Mouse (Mus musculus) cerebellum, adult 8-10 months (tissue): ENCODE results near the gene Atrnl1.
A peak's percentile ranks its signal among the peaks of the same experiment; 100 is the strongest.
"Not testable (repeated sequence)": the region's sequence is repeated elsewhere in the genome, so short reads cannot be mapped to it uniquely, and the experiment has no call there.

Experiments
- DNase-seq: peaks from one replicate; pipeline ENCODE4 v3.0.0; 2022

The Atrnl1 gene

GRCm38 (mm10) chr19:57611291-57612178 lies 701 bp downstream of the Atrnl1 start:
- peak; percentile 10 for DNase-seq

GRCm38 (mm10) chr19:57612179-57612472 lies 1.3 kb downstream of the Atrnl1 start:
- no peak for DNase-seq

DNA sequence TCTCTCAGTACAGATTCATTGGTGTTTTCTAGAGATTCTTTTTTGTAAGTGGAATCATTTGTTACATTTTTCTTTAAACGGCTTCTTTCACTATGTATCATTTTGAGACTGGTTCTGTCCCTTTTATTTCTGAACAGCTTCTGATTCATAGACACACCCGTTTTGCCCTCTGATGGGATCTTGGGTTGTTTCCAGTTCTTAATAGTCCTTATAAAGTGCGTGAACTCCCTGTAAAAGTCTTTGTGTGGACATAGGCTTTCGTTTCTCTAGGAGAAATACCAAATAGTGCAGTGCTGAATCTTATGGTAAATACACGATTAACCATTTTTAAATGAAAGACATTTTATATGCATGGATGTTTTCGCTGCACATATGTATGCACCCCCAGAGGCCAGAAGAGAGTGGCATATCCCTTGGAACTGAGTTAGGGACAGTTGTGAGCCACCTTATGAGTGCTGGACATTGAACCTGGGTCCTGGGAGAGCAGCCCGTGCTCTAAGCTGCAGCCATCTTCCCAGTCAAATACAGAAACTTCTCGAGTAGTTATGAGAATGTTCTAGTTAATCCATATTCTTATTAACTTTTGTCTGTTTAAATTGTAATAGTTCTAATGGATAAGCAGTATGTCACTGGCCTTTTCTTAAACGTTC lies 5.3 kb downstream of the Atrnl1 start:
- DNase-seq: no peak

DNA sequence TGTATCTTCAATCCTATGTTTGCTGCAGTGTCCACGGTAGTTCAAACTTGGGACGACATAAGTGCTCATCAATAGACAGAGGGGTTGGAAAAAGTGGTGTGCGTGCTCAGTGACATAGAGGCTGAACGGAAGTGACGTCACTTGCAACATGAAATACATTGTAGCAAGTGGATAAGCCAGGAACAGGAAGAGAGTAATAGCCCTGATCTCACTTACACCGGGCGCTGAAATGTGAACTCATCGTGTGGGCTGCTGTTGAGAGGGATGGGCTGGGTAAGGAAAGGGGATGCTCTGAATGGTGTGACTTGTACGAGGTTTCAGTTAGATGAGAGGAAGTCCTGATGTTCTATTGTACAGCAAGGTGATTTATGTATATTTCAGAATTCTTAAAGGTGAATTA lies 8.3 kb downstream of the Atrnl1 start:
- no peak for DNase-seq

DNA sequence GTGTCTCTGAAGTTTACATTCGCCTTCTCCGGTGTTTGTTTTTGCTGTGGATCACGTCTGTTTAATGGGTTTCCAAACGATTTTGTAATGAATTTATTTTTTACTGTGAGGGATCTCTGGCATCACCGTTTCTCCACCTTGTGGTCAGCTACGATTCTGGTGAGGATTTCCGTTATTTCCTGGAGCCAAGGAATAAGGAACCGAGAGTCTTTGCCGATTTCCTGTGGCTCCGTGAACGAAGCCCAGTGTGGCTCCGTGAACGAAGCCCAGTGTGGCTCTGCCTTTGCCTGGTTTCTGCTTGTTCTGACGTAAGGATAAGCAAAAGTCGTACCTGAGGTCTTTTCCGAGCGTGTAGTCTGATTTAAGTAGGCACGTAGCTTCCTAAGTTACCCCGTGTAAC lies 11.0 kb downstream of the Atrnl1 start:
- no peak for DNase-seq

DNA sequence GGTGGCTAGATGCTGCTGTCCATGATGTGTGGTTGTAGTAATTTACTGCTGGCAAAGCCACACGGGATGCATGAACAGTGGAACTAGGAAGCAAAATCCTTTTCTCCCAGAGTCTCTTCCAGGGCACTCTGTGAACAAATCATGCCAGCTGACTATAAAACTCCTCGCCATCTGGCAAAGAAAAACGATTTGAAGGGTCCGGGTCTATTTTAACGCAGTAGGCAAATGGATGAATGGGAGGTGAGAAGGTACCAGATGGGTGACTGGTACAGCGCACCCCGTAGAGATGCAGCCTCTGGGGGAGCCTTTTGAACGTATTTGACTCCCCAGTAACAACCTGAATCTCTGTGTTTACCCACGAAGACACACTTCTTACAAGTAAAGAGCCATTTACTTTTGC lies 14.9 kb downstream of the Atrnl1 start:
- DNase-seq: no peak

DNA sequence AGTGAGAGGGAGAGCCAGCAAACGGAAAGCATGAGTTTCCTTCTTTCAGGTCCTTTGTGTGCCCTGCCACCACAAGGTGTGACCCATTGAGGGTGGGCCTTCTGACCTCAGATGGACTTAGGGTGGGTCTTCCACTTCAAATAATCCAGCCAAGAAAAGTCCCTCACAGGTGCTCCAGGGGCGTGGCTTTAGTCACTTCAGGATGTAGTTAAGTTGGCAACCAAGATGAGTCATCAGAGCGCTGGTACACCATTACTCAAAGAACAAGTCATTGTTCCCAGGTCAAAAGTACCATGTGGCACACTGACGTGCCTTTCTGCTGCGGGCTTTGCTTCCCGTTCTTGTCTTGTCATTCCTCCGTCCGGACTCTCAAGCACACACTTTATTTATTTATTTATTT lies 16.4 kb downstream of the Atrnl1 start:
- DNase-seq: no peak

- DNase-seq: no peak
Observed at GRCm38 (mm10) chr19:57642536-57642935, 31.7 kb downstream of the Atrnl1 start.

DNA sequence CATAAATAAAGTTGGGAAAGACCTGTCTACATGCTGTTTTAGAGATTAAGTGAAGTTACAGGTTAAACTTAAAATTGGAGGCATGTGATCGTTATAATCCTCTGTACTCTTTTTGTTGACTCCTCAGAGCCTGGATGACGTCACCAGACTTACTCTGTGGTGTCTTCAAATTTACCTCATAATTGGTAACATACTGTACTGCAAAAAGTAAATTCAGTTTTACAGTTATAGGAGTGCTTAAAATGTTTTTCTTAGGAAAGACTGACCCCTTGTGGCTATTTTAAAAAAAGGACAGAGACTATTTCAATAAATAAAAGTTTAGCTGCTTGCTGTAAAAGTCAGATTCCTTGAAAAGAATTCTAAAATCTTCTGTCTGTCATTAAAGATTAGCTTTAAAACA lies 32.1 kb downstream of the Atrnl1 start:
- peak; percentile 3 for DNase-seq

DNA sequence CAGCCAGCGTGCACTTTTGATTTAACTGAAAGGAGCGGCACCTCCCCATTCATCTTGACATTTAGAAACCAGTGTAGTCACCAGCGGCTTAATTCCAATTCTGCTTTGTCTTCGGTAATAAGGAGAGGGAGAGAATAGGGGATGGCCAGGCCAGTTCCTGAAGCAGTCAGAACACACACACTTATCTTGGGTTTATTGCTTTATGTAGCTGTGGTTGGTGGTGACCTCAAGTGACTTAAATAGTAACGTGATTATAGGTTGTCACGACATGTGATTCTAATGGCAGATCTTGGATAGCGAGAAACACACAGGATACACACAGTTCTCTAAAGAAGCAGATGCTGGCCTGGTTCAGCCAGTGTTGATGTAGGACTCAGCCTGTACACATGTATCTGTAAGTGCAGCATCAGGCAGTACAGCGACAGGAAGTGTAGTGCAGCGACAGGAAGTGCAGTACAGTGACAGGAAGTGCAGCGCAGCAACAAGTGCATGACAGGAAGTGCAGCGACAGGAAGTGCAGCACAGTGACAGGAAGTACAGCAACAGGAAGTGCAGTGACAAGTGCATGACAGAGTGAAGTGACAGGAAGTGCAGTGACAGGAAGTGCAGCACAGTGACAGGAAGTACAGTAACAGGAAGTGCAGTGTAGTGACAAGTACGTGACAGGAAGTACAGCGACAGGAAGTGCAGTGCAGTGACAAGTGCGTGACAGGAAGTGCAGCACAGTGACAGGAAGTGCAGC lies 37.5 kb downstream of the Atrnl1 start:
- DNase-seq: no peak

GRCm38 (mm10) chr19:57648944-57649271 lies 38.1 kb downstream of the Atrnl1 start:
- no peak for DNase-seq

DNA sequence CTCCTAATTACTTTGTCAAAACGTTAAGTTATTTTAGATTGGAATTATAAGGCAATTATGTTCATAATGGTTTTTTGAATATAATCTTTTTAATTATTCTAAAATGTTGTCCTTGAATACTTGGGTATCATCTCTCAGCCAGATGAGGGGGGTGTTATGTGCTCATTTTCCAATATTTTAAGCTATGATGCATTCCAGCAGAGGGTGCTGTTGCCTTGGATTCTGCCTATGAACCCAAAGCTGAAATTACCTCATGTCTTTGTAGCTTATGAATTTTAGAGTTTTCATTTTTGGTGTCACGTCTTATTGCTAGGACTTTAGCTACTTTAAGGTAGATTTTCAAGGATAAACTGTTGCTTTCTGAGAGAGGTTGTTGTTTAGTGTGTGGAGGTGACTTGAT lies 44.2 kb downstream of the Atrnl1 start:
- peak; percentile 23 for DNase-seq

DNA sequence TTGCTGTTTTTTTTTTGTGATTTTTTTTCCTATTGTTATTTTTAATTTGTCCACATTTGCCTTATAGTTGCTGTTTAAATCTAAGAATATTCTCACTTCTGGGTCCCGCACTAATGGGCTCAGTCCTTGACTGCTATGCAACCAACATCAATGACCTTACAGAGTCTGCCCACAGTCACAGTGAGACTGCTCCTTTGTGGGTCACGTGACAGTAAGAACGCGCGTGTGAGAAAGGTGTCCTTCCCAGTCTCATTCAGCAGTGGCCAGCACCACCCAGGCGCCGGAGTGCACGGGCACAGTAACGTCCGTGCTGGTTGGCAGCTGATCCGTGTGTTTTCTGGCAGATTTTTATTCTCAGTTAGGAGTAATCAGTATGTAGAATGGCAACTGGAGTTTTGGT lies 44.7 kb downstream of the Atrnl1 start:
- no peak for DNase-seq

GRCm38 (mm10) chr19:57657426-57658087 lies 46.7 kb downstream of the Atrnl1 start:
- DNase-seq: no peak

GRCm38 (mm10) chr19:57658111-57659091 lies 47.6 kb downstream of the Atrnl1 start:
- no peak for DNase-seq

DNA sequence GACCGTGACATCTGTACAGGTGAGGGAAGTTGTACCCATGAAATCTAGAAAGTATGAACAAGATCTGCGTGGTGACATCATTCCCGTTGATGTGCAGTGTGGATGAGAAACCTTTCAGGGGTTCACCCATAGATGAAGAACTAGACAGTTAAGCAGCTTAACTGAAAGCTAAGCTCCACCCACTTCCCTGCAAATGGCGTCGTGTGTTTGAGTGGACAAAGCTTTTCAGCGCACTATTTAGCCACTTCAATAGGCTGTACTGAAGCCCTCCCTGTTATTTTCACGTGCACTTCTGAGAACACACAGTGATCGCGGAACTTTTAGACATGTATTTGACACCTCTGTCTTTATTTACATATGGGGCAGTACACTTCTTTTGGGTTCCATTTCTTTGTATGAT lies 56.2 kb downstream of the Atrnl1 start:
- DNase-seq: no peak

DNA sequence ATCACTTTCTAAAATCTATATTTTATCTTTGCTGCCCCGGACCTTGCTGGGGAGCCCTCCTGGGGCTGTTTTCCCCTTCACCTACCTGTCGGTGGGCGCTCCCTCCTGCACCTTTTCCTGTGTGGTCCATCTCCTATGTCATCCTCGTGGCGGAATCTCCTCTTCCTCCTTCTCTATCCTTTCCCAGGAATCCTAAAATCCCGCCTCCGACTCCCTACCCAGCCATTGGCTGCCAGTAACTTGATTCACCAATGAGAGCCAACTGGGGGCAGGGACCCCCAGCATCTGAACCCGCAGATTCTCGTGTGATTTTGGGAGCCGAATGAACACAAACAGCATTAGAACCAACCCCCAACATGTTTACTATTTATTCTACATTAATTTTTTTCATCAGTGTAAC lies 57.1 kb downstream of the Atrnl1 start:
- DNase-seq: no peak

DNA sequence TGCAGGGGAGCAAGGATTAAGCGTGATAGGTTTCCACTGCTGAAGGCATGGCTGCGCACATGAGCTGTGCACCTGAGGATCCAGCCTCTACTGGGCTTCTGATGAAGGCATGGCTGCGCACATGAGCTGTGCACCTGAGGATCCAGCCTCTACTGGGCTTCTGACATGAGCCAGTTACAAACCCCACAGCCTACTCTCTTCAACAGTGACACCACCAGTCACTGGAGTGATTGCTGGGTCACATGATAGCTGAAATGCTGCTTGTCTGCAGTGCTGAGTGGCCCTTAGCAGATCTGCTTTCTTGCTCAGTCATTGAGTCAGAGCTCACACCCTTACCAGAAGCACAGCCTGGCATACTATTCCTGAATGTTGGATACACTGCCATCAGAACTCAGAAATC lies 68.6 kb downstream of the Atrnl1 start:
- DNase-seq: no peak

- DNase-seq: no peak
Observed at GRCm38 (mm10) chr19:57686596-57686995, 75.8 kb downstream of the Atrnl1 start.

DNA sequence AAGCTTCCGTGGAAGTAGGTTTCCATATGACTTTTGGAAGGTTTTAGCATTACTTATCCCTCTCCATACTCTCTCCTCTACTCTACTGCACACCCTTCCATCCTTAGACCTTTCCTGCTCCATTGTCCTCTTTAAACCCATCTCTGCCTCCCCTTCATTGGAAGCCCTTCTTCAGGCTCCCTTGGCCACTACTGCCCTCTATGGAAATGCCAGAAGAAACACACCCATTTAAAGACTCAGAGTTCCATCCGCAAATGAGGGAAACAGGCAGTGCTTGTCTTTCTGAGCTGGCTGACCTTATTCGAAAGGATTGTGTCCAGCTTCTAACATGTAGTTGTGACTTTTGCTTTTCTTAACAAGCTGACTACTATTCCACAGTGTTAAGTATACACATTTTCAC lies 81.7 kb downstream of the Atrnl1 start:
- DNase-seq: no peak

DNA sequence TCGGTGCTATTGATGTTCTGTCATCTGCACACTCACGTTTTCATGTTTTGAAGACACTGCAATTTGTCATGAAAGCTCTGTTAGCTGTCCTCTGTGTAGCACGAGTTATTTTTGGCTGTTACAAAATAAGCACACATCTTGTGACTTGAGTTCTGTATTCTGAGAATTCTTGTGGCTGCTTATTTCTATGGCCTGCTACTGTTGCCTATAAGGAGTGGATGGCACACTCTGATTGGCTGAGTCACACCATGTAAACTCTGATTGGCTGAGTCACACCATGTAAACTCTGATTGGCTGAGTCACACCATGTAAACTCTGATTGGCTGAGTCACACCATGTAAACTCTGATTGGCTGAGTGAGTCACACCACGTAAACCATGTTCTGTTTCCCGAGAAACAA lies 85.9 kb downstream of the Atrnl1 start:
- DNase-seq: not testable (repeated sequence)

DNA sequence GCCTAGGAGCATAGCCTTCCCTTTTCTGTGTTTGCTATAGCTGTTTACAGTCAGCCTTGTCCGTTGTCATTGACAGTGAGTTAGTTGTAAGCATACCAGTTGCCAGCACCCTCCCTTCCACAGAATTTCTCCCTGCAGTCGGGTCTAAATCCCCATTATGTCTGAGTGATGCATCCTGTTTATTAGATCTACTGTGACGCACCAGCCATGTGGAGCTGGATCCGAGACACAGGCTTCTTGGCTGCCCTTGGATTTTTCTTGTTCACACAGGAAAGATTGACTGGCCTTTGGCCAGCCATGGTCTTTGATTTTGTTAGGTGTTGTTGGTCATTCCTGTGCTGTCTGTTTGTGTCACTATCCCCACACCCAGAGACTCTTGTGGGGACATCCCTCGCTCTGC lies 102.3 kb downstream of the Atrnl1 start:
- no peak for DNase-seq
